Mouse (Mus musculus) brown adipose tissue, adult 24 weeks (tissue): ENCODE data around the gene Rplp0. TPM values are rescaled to one million over a fixed set of nuclear protein-coding genes. Genes with fewer than 3 reads are reported as not detected.

Experiments
- H3K27ac ChIP-seq: fragments of 200-500 bp; replicated peaks from 2 replicates; pipeline ENCODE4 v1.5.1; 2012; ENCODE audit warnings: low read depth, mild to moderate bottlenecking, low read length
- H3K4me1 ChIP-seq: fragments of 200-500 bp; 2 replicates; pipeline ENCODE4 v1.6.1; 2012; ENCODE audit warnings: low read length, mixed read lengths; ENCODE audit not compliant: control insufficient read depth, insufficient read depth, insufficient read length
- H3K4me3 ChIP-seq: fragments of 200-500 bp; 2 replicates; pipeline ENCODE4 v1.5.1; 2012; ENCODE audit warnings: low read depth, mild to moderate bottlenecking, low read length, moderate library complexity; ENCODE audit not compliant: insufficient read depth
- polyA plus RNA-seq: library from polyadenylated mRNA; stranded (reverse); fragments of >200 nt; gene quantifications from 2 replicates; pipeline ENCODE4 v1.2.4, GENCODE M21; 2012; ENCODE audit not compliant: missing spikeins, insufficient read depth, insufficient read length

The Rplp0 gene
- polyA plus RNA-seq, 1 experiment, result 575 TPM

DNA sequence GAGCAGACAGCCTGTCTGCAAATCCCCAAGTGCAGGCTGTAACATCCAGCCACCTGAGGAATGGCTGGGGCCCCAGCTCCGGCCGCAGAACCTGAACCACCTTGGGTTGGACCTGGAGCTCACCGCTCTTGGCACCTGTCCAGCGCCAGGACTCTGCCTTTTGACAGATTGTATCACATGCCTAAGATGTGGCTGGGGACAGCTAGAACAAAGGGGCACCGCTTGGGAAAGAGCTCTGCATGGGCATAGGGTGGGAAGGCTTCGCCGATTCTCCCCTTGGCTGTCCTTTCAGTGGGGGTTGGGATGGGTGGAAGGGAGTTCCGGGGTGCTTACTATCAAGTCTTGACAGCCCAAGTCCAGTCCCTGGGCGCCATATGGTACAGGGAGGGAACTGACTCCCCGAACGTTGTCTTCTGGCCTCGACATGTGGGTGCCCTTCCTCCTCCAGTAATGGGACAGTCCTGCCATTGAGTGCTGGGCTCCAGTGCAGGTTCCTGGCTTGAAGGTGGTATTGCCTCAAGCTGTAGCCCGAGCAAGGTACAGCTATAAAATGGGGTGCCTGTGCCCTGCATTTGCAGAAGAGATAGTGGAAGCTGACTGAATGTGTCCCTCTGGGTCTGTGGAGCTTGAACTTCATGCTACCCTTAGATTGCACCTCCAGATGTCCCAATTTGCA is 21.1 kb upstream of the Rplp0 start:
- Histone ChIP-seq H3K4me3 (no peak overlapping the region), H3K27ac (no peak overlapping the region), H3K4me1 (peaks cover 56% of the 10 kb centered on the region)

DNA sequence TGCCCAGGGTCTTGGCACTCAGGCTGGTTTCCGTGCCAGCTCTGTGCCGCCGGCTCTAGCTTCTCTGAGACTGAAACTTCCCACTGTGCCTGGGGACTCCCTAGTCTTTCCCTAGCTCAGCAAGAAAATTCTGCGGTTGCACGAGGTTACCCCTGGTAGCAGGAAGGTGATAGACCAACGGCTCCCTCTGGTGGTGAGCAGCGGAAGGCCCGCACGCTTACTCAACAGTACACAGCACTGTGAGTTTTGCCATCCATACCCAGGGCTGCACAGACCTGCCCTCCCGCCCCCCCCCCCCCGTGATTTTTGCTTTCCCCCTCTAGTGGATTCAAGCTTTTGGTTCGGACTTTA is 20.6 kb upstream of the Rplp0 start:
- Histone ChIP-seq H3K4me3 (no peak overlapping the region), H3K27ac (no peak overlapping the region), H3K4me1 (peaks cover 54% of the 10 kb centered on the region)

DNA sequence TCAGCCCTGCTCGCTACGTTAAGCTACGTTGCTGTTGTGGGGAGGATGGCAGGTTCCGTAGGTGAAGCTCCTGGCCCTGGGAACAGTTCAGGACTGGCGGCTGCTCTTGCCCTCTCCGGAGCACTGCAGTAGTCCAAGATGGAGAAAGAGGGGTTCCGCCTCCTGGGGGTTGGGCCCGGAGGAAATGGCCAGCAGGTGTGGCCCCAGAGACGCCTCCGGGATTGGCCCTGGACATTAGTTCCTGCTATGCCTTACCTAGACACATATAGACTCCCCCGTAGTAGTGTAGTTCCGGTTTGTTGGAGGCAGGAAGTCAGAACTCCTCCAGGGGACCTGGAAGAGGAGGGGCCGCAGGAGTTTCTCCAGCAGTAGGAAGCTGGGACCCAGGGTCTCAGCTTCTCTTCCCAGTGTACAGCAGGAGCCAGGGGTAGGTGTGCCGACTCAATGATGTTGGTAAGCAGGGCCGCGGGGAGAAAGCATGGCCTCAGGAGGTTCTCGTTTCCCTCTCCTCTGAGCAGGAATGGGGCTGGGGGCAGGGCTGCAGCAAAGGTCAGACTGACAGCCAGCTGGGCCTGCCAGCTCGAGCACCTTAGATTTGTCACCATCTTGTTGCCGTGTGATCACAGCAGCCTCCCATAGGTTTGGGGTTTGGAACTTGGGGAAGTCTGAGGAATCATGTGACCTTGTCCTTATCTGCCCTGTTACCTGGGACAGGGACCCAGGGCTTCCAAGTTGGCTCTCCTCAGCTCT is 16.5 kb upstream of the Rplp0 start:
- H3K4me3 ChIP-seq, result peak overlapping the region; percentile 13; the same call in 1 of the 2 replicates
- peaks cover 27% of the 10 kb centered on the region for H3K4me1 ChIP-seq
- no peak overlapping the region for H3K27ac ChIP-seq

DNA sequence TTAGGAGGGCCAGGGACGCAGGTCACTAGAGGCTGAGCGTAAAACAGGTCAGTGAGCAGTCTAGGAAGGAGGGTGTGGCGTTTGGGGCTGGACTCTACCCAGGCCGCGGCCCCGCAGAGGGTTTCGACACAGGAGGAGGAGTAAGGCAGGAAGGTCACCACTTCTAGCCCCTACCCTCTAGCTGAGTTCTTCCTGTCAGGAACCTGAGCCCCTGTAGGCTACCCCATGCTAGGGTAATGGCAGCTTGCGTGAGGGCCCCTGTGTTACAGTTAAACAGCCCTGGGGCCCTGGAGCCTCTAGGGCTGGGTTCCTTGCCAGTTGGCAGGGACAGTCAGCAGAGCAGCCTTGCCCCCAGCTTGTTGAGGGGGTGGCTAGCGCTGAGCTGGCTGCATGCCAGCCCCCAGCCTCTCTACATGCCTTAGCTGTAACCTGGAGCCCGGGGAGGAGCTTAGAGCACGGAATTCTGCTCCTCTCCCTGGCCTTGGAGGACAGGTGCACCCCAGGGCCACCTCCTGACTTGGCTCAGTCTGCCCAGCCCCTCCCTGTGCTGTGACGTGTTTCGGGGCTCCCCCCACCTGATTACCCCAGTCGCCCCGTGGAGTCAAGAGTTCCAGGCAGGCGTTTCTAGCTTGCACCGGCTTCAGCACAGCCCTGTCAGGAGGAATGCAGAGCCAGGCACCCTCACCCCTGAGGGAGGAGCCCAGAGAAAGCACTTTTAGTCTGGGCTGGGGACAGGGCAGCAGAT is 15.6 kb upstream of the Rplp0 start:
- Histone ChIP-seq H3K4me3 (0 out of 2 replicates have a peak overlapping the region, but pooled peaks have one; percentile 6), H3K27ac (no peak overlapping the region), H3K4me1 (peaks cover 21% of the 10 kb centered on the region)

DNA sequence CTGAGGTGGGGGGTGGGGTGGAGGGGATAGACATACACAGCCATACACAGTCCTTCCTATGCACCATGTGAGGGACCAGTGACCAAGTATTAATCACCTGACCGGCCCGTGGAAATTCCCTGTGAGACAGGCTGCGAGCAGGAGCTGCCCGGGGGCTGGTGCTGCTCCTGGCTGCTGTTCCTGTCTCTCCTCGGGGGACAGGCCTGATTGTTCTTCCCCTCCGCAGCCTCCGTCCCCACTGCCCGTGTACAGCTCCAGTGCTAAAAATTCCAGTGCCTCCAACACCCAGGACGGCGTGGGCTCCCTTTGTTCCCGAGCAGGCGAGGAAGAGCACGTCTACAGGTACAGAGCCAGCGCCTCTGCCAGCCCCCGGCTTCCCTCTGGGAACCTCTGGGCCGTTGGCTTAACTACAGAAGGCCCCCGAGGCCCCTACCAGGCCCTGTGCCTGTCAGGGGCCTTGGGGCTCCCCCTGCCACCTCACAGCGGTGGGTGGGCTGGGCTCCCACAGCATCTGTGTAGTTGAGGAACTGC is 14.5 kb upstream of the Rplp0 start:
- H3K4me1 ChIP-seq, result peaks cover 21% of the 10 kb centered on the region
- H3K27ac ChIP-seq, result no peak overlapping the region
- no peak overlapping the region for H3K4me3 ChIP-seq

DNA sequence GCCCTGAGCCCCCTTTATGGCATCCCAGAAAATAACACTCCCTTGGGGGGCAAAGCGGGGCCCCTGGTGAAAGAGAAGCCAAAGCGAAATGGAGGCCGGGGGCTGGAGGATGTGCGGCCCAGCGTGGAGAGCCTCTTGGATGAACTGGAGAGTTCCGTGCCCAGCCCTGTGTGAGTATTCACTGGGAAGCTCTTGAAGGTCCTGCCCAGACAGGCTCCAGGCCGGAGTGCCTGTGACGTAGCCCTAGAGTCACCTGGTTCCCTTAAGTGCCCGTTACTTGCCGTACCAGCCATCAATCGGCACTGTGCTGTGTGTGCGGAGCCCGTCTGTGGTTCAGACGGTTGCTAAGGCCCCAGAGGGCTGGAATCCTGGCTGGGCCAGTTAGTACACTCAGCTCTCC is 13.6 kb upstream of the Rplp0 start:
- Histone ChIP-seq H3K27ac (no peak overlapping the region), H3K4me3 (no peak overlapping the region), H3K4me1 (peaks cover 21% of the 10 kb centered on the region)

DNA sequence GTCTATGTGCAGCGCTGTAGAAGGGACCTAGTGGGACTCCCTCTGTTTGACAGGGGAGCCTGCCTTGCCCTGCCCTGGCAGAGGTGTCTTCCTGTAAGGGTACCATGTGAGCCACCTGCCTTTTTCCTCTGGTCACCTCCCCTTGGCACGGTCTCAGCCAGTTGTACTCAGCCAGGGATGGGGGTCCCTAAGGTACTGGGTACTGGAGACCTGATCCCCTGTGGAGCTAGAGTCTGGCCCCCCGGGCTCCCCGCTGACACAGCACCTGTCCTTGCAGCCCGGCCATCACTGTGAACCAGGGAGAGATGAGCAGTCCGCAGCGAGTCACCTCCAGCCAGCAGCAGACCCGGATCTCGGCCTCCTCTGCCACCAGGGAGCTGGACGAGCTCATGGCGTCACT is 12.7 kb upstream of the Rplp0 start:
- H3K27ac ChIP-seq, result peak overlapping the region; percentile 34; the same call in 1 of the 2 replicates
- peaks cover 17% of the 10 kb centered on the region for H3K4me1 ChIP-seq
- H3K4me3 ChIP-seq, result no peak overlapping the region

DNA sequence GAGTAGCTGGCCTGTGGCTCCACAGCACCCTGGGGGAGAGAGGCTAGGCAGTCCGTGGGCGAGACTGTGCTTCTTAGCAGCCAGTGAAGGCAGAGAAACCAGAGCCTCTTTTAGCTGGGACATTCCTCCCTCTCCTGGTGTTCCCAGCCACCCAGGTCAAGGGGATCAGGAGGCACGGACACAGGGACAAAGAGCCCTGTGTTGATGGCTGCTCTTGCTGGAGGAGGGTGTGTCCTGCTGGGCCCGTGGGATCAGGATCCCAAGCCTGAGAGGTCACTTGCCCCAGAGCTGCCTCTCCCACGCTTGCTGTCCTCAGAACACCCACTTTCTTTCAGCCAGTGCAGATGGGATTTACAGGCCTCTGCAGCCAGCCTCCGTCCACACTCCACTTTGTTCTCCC is 12.3 kb upstream of the Rplp0 start:
- peak overlapping the region; percentile 34; the same call in 1 of the 2 replicates for H3K27ac ChIP-seq
- H3K4me3 ChIP-seq, result no peak overlapping the region
- peaks cover 16% of the 10 kb centered on the region for H3K4me1 ChIP-seq

DNA sequence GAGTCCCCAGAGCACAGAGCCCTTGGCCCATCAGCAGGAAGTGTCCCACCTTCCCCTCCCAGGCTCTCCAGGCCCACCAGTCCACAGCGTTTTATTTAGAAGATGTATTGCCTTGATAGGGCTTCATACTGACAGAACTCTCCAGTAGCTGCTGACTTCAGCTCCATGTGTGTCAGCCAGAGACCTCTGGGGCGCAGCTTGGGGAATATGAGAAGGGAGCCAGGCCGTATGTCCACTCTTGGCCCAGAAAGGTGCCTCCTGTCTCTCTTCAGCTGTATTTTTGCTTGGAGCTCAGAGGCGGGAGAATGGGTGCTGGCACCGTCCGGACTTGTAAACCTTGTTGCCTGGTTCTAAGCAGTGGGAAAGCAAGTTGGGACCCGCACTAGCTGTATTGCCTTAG is 11.8 kb upstream of the Rplp0 start:
- Histone ChIP-seq H3K4me3 (no peak overlapping the region), H3K4me1 (peaks cover 12% of the 10 kb centered on the region), H3K27ac (no peak overlapping the region)

DNA sequence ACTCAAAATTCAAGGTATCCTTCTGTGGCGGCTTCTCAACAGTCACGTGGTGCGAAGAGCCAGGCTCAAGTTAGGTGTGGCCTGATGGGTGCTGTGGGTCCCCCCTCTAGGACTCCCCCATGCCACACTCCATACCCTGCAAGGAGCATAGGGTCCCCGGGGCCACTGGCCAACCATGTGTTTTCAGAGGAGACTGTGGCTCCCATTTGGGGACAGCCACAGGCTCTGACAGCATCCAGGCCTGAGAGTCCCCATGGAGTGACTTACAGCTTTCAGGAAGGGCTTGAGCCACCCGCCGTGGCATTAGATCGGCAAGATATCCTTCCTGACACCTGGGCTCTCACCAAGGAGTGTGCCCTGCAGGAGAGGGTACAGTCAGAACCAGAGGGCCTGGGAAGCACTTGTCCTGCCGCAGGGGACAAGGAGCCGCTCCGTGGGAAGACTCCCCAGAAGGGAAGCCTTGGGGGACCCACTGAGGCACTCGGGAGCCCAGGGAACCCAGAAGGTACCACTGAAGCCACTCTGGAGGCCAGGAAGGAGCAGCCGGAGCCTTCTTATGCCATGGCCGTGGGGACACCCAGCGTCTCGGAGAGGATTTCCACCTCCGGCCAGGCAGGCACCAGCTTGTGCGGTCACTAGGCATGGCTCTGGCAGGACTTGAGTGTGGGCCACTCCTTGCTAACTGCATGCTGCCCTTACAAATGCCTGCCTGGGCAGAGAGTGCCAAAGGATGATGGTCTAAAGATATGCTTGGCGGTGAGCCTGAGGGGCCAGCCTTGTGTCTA is 10.6 kb upstream of the Rplp0 start:
- H3K4me3 ChIP-seq, result no peak overlapping the region
- H3K27ac ChIP-seq, result no peak overlapping the region
- peaks cover 3% of the 10 kb centered on the region; the same call in 1 of the 2 replicates for H3K4me1 ChIP-seq

DNA sequence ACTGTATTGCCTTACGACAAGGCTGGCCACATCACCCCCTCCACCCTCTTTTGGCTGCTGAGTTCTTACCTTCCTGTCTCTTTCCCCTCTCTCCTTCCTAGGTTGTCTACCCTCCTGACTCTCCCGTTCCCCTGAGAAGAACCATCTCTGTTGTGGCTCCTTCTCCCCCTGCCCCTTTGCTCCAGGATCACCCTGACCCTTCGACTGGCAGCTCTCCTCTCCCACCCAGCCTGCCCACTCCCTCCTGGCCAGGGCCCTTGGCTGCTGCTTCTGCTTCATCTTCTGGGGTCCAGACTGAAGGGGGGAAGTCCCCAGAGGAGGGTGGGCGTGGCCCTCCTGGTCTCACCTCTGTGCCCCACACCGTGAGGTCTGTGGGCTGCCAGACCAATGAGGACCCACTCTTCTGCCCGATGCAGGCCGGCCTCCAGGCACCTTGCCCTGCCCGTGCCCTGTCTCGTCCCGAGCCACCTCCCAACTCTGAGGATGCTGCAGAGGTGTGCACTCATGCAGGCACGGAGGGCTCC is 8.7 kb upstream of the Rplp0 start:
- Histone ChIP-seq H3K4me3 (no peak overlapping the region), H3K27ac (no peak overlapping the region), H3K4me1 (no peaks in the 10 kb centered on the region)

DNA sequence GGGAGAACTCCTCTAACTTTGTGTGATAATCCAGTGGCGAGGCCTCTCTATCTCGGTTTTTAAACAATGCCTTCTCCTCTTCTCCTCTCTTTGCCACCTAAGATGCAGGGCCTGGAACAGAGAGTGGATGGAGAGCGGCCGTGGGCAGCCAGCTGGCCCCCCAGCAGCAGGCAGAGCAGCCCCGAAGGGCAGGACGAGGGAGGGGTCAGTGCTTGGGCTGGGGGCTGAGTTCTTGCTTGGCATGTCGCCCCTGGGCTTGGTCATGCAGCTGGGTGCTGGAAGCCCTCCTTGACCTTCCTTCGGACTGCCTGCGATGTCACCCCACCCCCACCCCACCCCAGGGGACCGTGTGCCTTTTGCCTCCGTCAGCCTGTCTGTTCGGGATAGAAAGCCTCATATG is 7.9 kb upstream of the Rplp0 start:
- no peaks in the 10 kb centered on the region for H3K4me1 ChIP-seq
- no peak overlapping the region for H3K27ac ChIP-seq
- H3K4me3 ChIP-seq, result no peak overlapping the region

DNA sequence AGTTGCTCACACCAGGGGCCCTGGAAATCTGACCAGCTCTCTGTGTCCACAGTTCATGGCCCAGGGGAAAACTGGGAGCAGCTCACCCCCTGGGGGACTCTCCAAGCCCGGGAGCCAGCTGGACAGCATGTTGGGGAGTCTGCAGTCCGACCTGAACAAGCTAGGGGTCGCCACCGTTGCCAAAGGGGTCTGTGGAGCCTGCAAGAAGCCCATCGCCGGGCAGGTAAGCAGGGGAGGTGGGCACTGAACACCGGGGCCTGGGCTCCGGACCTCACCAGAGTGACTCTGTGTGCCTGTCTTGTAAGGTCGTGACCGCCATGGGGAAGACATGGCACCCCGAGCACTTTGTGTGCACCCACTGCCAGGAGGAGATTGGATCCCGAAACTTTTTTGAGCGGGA is 7.5 kb upstream of the Rplp0 start:
- no peak overlapping the region for H3K27ac ChIP-seq
- no peaks in the 10 kb centered on the region for H3K4me1 ChIP-seq
- no peak overlapping the region for H3K4me3 ChIP-seq

DNA sequence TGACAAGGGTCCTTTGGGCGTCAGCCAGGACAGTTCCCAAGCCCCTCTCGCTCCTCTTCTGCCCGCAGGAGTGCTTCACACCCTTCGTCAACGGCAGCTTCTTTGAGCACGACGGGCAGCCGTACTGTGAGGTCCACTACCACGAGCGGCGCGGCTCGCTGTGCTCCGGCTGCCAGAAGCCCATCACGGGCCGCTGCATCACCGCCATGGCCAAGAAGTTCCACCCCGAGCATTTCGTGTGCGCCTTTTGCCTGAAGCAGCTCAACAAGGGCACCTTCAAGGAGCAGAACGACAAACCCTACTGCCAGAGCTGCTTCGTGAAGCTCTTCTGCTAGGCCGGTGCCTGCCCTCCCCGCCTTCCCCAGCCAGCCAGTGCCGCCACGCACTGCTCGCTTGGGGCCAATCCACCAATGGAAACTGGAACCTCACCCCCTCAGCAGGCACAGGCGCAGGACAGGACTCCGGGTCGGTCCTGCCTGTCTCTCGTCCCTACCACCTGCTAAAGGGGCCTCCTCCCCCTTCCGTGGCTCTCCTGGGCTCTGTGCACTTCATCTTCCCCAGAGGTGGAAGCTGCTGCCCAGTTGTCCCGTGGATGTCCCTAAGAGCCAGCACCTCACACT is 5.4 kb upstream of the Rplp0 start:
- Histone ChIP-seq H3K4me3 (no peak overlapping the region), H3K27ac (no peak overlapping the region), H3K4me1 (no peaks in the 10 kb centered on the region)
